Mouse (Mus musculus) liver, embryonic 13.5 days (tissue): ENCODE results near the gene Arl6ip1. TPM values are rescaled to one million over a fixed set of nuclear protein-coding genes. Genes with fewer than 3 reads are reported as not detected.
A peak's percentile ranks its signal among the peaks of the same experiment; 100 is the strongest.

Experiments
- ATAC-seq: fragments of 200-750 bp; cut with Nextera tagmentation; 2 replicates; pipeline ENCODE4 v1.8.0; 2017; ENCODE audit warnings: low read depth, mild to moderate bottlenecking, moderate number of reproducible peaks, moderate library complexity
- DNase-seq: peaks from one replicate; pipeline ENCODE4 v3.0.0; 2022
- H3K27ac ChIP-seq: fragments of 300-500 bp; sonication (generic); 2 replicates; pipeline ENCODE4 v1.5.1; 2015; ENCODE audit warnings: moderate library complexity, mild to moderate bottlenecking, inconsistent platforms
- H3K27me3 ChIP-seq: fragments of 300-500 bp; sonication (generic); 2 replicates; pipeline ENCODE4 v1.6.1; 2015; ENCODE audit warnings: mild to moderate bottlenecking, inconsistent platforms
- H3K36me3 ChIP-seq: fragments of 300-500 bp; sonication (generic); 2 replicates; pipeline ENCODE4 v1.6.1; 2015; ENCODE audit warnings: mild to moderate bottlenecking, inconsistent platforms
- H3K4me1 ChIP-seq: fragments of 300-500 bp; sonication (generic); replicated peaks from 2 replicates; pipeline ENCODE4 v1.6.1; 2015; ENCODE audit warnings: inconsistent platforms
- H3K4me2 ChIP-seq: fragments of 300-500 bp; sonication (generic); 2 replicates; pipeline ENCODE4 v1.6.1; 2015; ENCODE audit warnings: inconsistent platforms, mild to moderate bottlenecking, moderate library complexity
- H3K4me3 ChIP-seq: fragments of 300-500 bp; sonication (generic); replicated peaks from 2 replicates; pipeline ENCODE4 v1.5.1; 2015; ENCODE audit warnings: mild to moderate bottlenecking, inconsistent platforms
- H3K9ac ChIP-seq: fragments of 300-500 bp; sonication (generic); 2 replicates; pipeline ENCODE4 v1.6.1; 2015; ENCODE audit warnings: mild to moderate bottlenecking, inconsistent platforms
- H3K9me3 ChIP-seq: fragments of 300-500 bp; sonication (generic); replicated peaks from 2 replicates; pipeline ENCODE4 v1.6.1; 2016; ENCODE audit warnings: inconsistent platforms
- WGBS: fragments of 180-500 bp; shearing (Covaris S2); methylation state at CpG from one replicate; pipeline ENCODE4 v1.1.7; 2015; ENCODE audit not compliant: insufficient replicate concordance; 5-methylcytosine and 5-hydroxymethylcytosine counted together
- polyA plus RNA-seq: library from polyadenylated mRNA; unstranded; fragments of >200 nt; fragmentation: Nextera tagmentation; extraction: Ambion mirVana; gene quantifications from 2 replicates; pipeline ENCODE4 v1.2.1, GENCODE M21; 2015

The Arl6ip1 gene
- polyA plus RNA-seq, 1 experiment from 2014 or later = 390 TPM

GRCm38 (mm10) chr7:118126219-118126875 lies 3.1 kb downstream of the Arl6ip1 start:
- peak overlapping the region; percentile 79 for H3K4me2 ChIP-seq
- no peaks in the 10 kb centered on the region for H3K27me3 ChIP-seq
- H3K4me3 ChIP-seq = peak overlapping the region; percentile 94
- peaks cover 45% of the 10 kb centered on the region for H3K4me1 ChIP-seq
- no peak for ATAC-seq
- H3K27ac ChIP-seq = no peak overlapping the region
- peak overlapping the region; percentile 97; the same call in 1 of the 2 replicates for H3K9ac ChIP-seq
- H3K9me3 ChIP-seq = no peaks in the 10 kb centered on the region
- 52% methylated on average over 11 of the region's 11 CpGs for WGBS
- H3K36me3 ChIP-seq = peaks cover 51% of the 10 kb centered on the region
- DNase-seq = no peak

- no peak overlapping the region for H3K27ac ChIP-seq
- H3K9ac ChIP-seq = no peak overlapping the region
- no peak for ATAC-seq
- H3K4me1 ChIP-seq = peaks cover 43% of the 10 kb centered on the region
- no peaks in the 10 kb centered on the region for H3K9me3 ChIP-seq
- H3K4me2 ChIP-seq = no peak overlapping the region
- H3K36me3 ChIP-seq = peaks cover 57% of the 10 kb centered on the region
- no peak for DNase-seq
- 0 out of 2 replicates have a peak overlapping the region, but pooled peaks have one; percentile 6 for H3K4me3 ChIP-seq
- no peaks in the 10 kb centered on the region for H3K27me3 ChIP-seq
These were observed 3.7 kb downstream of the Arl6ip1 start for GRCm38 (mm10) chr7:118125736-118126135.

GRCm38 (mm10) chr7:118123512-118124411 lies 5.7 kb downstream of the Arl6ip1 start:
- Histone ChIP-seq H3K27ac (no peak overlapping the region), H3K4me3 (no peak overlapping the region), H3K9me3 (no peaks in the 10 kb centered on the region), H3K9ac (no peak overlapping the region), H3K4me2 (no peak overlapping the region), H3K36me3 (peaks cover 77% of the 10 kb centered on the region), H3K4me1 (peaks cover 37% of the 10 kb centered on the region), H3K27me3 (no peaks in the 10 kb centered on the region)
- DNase-seq (no peak), ATAC-seq (no peak)
- 90% methylated on average over 4 of the region's 4 CpGs for WGBS

- H3K4me2 ChIP-seq = no peak overlapping the region
- peaks cover 41% of the 10 kb centered on the region for H3K4me1 ChIP-seq
- peaks cover 86% of the 10 kb centered on the region for H3K36me3 ChIP-seq
- H3K9ac ChIP-seq = no peak overlapping the region
- no peak overlapping the region for H3K4me3 ChIP-seq
- DNase-seq (no peak), ATAC-seq (no peak)
- WGBS = 93% methylated on average over 7 of the region's 7 CpGs
- no peak overlapping the region for H3K27ac ChIP-seq
- no peaks in the 10 kb centered on the region for H3K9me3 ChIP-seq
- no peaks in the 10 kb centered on the region for H3K27me3 ChIP-seq
These were observed 7.2 kb downstream of the Arl6ip1 start for GRCm38 (mm10) chr7:118122235-118122634.

GRCm38 (mm10) chr7:118120654-118121053 lies 8.8 kb downstream of the Arl6ip1 start:
- H3K4me1 ChIP-seq = peaks cover 35% of the 10 kb centered on the region
- no peak for DNase-seq
- no peak overlapping the region for H3K4me2 ChIP-seq
- H3K9me3 ChIP-seq = no peaks in the 10 kb centered on the region
- no peak overlapping the region for H3K9ac ChIP-seq
- H3K4me3 ChIP-seq = no peak overlapping the region
- H3K27me3 ChIP-seq = no peaks in the 10 kb centered on the region
- H3K27ac ChIP-seq = no peak overlapping the region
- no peak for ATAC-seq
- H3K36me3 ChIP-seq = peaks cover 70% of the 10 kb centered on the region
- WGBS = 65% methylated on average over 1 of the region's 1 CpGs

- peaks cover 70% of the 10 kb centered on the region for H3K36me3 ChIP-seq
- ATAC-seq (no peak), DNase-seq (no peak)
- H3K27ac ChIP-seq = no peak overlapping the region
- no peak overlapping the region for H3K4me2 ChIP-seq
- H3K4me3 ChIP-seq = no peak overlapping the region
- H3K27me3 ChIP-seq = no peaks in the 10 kb centered on the region
- peaks cover 37% of the 10 kb centered on the region for H3K4me1 ChIP-seq
- 79% methylated on average over 5 of the region's 5 CpGs for WGBS
- H3K9me3 ChIP-seq = no peaks in the 10 kb centered on the region
- no peak overlapping the region for H3K9ac ChIP-seq
These were observed 9.5 kb downstream of the Arl6ip1 start for GRCm38 (mm10) chr7:118119946-118120345.

- Histone ChIP-seq H3K4me1 (peaks cover 40% of the 10 kb centered on the region), H3K4me2 (no peak overlapping the region), H3K9ac (no peak overlapping the region), H3K9me3 (no peaks in the 10 kb centered on the region), H3K27me3 (no peaks in the 10 kb centered on the region), H3K27ac (no peak overlapping the region), H3K36me3 (peaks cover 72% of the 10 kb centered on the region), H3K4me3 (no peak overlapping the region)
- WGBS = 78% methylated on average over 2 of the region's 2 CpGs
- DNase-seq (no peak), ATAC-seq (no peak)
These were observed 10.3 kb downstream of the Arl6ip1 start for GRCm38 (mm10) chr7:118119142-118119541.

GRCm38 (mm10) chr7:118118426-118118825 lies 11.0 kb downstream of the Arl6ip1 start:
- WGBS = 57% methylated on average over 3 of the region's 3 CpGs

GRCm38 (mm10) chr7:118117539-118118210 lies 11.8 kb downstream of the Arl6ip1 start:
- WGBS = 51% methylated on average over 4 of the region's 4 CpGs
- no peaks in the 10 kb centered on the region for H3K27me3 ChIP-seq
- H3K36me3 ChIP-seq = peaks cover 73% of the 10 kb centered on the region
- H3K4me3 ChIP-seq = no peak overlapping the region
- H3K4me1 ChIP-seq = peaks cover 53% of the 10 kb centered on the region
- peak overlapping the region; percentile 88; the same call in 1 of the 2 replicates for H3K4me2 ChIP-seq
- DNase-seq = no peak
- H3K27ac ChIP-seq = peak overlapping the region; percentile 64
- no peak for ATAC-seq
- no peaks in the 10 kb centered on the region for H3K9me3 ChIP-seq
- 0 out of 2 replicates have a peak overlapping the region, but pooled peaks have one; percentile 14 for H3K9ac ChIP-seq

More at GRCm38 (mm10) chr7:118118426-118118825, 11.0 kb downstream of the Arl6ip1 start:
- ATAC-seq (no peak), DNase-seq (no peak)
- no peaks in the 10 kb centered on the region for H3K27me3 ChIP-seq
- no peak overlapping the region for H3K4me3 ChIP-seq
- H3K9ac ChIP-seq = no peak overlapping the region
- no peaks in the 10 kb centered on the region for H3K9me3 ChIP-seq
- H3K4me2 ChIP-seq = no peak overlapping the region
- 0 out of 2 replicates have a peak overlapping the region, but pooled peaks have one; percentile 64 for H3K27ac ChIP-seq
- peaks cover 73% of the 10 kb centered on the region for H3K36me3 ChIP-seq
- H3K4me1 ChIP-seq = peaks cover 46% of the 10 kb centered on the region

GRCm38 (mm10) chr7:118116787-118117538 lies 12.5 kb downstream of the Arl6ip1 start:
- peak overlapping the region; percentile 87 for H3K27ac ChIP-seq
- DNase-seq (no peak), ATAC-seq (peak; percentile 2)
- no peaks in the 10 kb centered on the region for H3K9me3 ChIP-seq
- WGBS = 13% methylated on average over 8 of the region's 8 CpGs
- H3K4me1 ChIP-seq = peaks cover 61% of the 10 kb centered on the region
- H3K9ac ChIP-seq = peak overlapping the region; percentile 69
- no peaks in the 10 kb centered on the region for H3K27me3 ChIP-seq
- H3K36me3 ChIP-seq = peaks cover 73% of the 10 kb centered on the region
- H3K4me3 ChIP-seq = peak overlapping the region; percentile 94
- H3K4me2 ChIP-seq = peak overlapping the region; percentile 88
